Mouse (Mus musculus) A20 (cell line): ENCODE results near the gene 3110040M04Rik.

Experiments
- DNase-seq: peaks from one replicate; pipeline ENCODE4 v3.0.0-alpha.2; 2011; ENCODE audit warnings: low read depth, low spot score

The 3110040M04Rik gene

DNA sequence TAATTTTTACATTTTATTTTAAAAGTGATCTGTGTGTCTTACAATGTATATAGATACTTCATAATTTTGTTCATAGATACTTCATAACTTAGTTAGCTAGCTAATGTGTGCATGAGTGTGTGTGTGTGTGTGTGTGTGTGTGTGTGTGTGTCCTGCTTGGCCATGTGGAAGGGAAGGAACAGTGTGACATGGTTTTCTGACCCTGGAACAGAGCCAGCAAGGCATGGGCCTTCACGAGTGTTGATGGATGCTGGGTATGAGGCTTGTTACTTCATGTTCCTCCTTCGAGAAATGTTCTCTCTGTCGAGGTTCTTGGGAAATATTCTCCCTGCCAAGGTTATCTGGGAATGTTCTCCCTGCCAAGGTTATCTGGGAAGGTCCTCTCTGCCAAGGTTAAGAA, 29.8 kb downstream of the 3110040M04Rik start:
- no peak for DNase-seq

DNA sequence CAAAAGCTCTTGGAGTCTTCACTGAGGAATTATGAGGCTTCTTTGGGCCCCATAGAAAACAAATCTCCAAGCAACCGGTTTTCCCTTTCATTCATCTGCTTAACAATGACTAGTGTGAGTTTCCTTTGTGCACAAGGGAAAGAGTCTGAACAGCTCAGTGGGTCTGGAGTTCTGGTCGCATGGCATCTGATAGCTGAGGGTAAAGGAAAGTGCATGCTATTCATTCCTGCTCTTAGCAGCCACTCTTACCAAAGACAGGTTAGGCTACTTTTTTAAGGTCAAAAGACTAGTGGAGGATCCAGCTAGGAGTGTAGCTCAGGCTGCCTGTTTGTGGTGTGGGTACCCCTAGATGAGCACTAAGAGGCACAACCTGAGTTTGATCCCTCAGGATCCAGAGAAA, 31.7 kb downstream of the 3110040M04Rik start:
- no peak for DNase-seq

DNA sequence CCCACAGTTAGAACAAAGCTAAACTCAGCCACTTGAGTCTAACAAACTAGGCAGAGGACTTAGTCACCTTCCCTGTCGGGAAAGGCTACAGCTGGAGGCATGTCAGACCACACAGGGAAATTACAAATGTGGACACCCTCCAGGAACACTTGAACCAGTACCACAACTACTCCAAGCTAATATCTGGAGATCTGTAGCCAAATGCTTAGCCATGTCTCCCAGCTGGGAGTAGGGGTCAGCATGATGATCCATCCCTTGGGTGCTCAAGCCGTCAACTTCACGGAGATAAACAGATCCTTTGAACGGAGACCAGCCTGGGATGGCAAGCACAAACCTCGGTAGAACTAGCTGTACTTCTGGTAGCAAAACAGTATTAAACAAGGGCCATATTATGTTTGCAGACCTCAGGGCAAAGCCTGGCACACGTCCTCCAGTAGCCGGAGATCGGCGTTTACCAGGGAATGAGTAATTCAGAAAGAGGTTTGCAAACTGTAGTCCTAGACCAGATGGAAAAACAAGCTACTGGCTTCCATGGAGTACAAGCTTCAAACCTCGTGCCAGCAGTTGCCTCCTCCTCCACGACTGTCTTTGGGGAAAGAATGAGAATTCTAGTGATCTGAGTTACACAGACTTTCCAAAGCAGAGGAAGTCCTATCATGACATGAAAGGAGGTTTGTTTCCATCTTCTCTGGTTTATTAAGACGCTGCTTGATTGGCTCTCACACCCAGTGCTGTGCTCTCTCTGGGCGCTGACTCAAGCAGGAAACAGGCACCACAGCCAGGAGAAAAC, 32.4 kb downstream of the 3110040M04Rik start:
- no peak for DNase-seq

DNA sequence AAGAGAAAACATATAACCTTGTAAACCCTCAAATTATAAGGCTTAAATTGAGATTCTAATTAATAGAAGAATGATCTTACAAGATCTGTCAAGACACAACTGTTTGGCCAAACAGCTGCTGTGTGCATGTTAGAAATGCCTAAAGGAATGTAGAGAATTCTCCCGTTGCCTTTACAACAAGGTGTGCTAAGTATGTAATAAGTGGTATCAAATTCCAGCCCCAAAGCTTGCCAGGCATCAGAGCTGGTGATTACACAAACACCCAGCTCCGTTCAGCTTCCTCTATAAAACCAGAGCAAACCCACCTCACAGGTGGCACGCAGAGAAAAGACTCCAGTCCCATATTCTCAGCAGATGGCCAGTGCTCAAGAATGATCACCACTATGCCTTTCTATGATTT, 33.9 kb downstream of the 3110040M04Rik start:
- DNase-seq: no peak

DNA sequence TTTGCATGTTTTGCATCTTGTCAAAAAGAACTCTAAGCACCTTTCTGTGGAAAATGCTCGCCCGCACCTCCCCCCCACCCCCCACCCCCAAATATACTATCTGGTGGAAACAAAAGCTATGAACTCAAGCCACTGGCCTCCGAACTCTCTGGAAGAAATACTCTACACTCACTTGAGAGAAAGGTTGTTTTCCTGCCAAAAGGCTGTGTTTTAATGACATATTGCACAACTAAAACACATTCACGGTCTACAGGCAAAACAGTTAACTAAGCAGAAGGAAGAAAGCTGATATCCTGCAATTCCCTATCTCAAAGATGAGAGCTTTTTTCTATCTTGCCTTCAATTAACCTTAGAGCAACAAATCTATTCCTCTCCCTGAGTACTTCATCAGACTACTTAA, 39.4 kb downstream of the 3110040M04Rik start:
- DNase-seq: no peak

DNA sequence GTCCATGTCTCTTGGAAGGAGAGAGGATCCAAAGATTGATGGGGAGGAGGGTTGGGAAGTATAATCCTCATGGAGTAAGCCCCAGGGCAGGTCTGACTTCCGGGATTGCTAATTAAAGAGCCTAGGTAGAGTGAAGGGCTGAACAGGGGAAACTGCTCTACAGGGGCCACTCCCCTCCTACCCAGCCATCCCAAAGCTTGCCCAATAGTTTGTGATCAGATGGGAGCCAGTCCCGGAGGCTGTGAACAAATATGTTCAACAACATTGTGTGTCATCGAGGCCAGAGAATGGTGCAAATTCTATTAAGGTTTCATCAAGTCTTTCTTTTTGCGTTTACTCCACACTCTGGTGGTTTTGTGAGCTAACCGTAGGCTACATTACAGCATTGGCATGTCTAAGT, 40.1 kb downstream of the 3110040M04Rik start:
- no peak for DNase-seq

DNA sequence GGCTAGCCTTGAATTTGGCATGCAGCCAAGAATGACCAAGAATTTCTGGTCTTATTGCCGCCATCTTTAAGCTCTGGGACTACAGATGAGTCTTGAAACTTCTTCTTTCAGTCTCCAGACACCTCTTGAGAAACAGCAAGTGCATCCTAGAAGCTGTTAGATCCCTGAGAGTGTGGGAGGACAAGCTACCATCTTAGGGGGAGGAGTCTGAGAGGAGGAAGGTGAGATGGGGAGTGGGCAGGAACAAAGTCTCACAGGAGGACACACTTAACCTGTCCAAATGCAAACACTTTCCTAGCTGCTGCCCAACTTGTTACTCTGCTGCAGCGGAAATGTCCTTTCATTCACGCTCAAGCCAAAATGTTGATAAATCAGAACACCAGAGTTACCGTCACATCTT, 40.8 kb downstream of the 3110040M04Rik start:
- DNase-seq: no peak

DNA sequence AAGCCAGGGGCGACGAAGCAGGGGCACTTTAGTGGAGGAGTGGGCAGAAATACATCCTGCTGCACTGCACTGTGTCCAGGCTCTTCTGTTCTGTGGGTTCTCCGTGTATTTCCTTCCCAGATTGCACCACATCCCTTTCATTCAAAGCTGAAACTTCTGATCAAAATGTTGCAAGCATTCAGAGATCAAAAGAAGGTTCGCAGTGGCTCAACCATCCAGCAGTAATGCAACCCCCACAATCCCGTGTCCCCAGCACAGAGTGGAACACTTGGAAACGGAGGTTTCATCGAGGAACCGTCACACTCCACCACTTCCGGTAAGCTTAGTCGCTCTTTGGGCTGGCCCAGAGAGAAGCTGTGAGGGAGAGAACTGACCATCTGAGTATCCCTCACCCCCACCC, 41.2 kb downstream of the 3110040M04Rik start:
- DNase-seq: no peak

DNA sequence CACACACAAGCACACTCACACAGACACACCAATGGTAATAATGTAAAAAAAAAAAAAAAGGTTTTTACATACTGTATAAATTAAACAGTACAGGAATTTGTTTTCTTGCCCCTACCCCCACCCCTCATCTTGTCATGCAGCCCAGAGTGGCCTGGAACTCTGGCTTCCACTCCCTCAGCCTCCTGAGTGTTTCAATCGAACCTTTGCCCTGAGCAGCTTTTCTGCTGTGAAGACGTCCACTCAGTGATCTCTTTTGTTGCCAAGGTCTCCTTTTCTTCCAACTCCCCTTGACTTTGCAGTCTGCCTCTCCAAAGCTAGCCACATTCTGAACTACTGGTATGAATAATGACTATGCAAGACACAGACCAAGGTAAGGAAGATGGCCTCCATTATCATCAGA, 41.9 kb downstream of the 3110040M04Rik start:
- DNase-seq: no peak

DNA sequence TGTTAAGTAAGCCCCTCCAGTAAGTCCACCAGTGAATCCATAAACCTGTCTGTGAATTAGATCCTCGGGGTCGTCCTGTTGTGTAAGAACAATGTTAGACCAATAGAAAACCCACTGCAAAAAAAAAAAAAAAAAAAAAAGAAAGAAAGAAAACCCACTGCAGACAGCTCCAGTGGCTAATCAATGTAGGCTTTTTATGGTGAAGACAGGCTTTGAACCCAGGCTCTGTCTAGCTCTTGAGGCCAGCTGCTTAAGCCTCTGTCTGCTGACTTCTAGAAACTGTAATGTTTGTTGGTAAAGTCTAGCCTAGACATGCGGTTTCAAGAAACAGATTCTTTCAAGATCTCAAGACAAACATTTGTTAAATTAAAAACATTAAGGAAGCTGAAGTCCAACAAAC, 46.2 kb downstream of the 3110040M04Rik start:
- peak; percentile 72 for DNase-seq

DNA sequence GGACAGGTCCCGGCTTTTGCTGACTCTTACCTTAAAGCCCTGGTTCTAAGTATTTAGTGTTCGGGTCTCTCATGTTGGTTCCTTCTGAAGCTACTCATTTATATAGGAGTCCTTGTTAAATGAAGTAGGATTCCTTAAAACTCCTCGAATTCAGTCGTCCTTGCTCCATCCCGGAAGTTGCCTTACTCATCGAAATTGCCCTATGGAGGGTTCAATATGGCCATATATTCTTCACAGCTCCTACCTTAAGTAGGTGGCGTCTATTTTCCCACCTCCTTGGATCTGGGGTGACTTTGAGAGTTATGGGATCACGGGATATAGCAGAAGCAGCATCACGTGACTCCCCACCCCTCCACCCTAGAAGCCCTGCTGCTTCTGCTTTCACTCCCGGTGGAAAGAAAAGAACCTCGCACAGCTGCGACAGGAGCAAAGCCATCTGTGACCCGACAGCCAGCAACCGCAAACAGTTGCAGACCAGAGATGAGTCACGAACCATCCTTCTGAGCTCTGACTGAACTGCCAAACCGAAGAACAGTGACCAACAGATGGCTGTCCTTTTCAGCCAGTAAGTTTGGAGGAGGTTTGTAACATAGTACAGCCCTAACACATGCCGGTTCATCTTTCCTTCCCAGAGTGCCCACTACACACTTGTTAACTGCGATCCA, 46.7 kb downstream of the 3110040M04Rik start:
- peak; percentile 95 for DNase-seq

DNA sequence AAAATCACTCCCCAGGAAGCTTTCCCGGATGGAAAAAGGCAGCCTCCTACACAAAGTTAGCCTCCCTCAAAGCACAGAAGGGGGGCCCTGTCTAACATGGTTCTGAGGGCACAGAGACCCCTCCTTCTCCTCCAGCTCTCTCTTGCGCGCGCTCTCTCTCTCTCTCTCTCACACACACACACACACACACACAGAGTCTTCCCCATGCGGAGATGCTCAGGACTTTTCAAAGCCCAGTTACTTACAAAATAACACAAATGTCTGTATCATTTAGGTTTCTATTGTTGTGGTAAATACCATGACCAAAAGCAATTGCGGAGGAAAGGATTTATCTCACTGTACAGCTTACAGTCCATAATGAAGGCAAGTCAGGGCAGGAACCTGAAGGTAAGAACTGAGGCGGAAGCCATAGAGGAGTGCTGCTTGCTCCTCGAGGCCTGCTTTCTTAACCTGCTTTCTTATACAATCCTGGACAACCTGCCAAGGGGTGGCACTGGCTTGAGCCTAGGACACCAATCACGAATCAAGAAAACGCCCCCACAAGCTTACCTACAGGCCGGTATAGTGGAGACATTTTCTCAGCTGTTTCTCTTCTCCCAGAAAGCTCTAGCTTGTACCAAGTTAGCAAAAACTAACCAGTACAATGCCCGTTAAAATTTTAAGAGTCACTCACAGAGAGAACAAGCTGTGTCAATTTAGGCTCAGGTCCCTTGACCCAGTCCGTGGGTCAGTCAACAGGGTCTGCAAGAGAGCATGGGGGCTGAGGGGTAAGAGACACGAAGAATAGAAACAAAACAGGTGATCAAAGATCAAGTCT, 47.5 kb downstream of the 3110040M04Rik start:
- DNase-seq: no peak
